10 mouse cellular contexts compared by ENCODE assay signal in the genomic region with DNA sequence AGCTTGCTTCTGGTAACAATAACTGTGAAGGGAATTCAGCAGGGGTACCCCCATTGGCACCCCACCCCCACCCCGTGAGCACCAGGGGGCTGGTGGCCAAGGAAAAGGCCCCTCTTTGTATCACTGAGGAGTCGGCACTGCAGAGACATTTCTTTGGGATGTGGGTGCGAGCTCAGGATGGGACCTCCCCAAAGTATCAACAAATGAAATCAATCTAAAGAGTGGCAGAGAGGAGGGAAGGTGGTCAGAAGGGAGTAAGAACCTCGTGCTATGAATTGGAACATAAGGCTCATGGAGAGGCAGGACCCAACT. TPM values are rescaled to one million over a fixed set of nuclear protein-coding genes. Genes with fewer than 3 reads are reported as not detected.
DNase-seq lines count a peak whose midpoint lies in the region; ATAC-seq and TF ChIP-seq lines count a peak whose summit lies in the region.
"Had no signal": no experiment of that assay in that cellular context is flagged by ENCODE, and none has a peak within 500 bp of the region (broad histone marks: within the 10 kb centered on the region; RNA-seq: fewer than 3 reads in every experiment).

No protein-coding gene starts in this region.

- DNase-seq in kidney, postnatal 0 days (ENCODE audit: low spot score), result no peak
- DNase-seq in kidney, postnatal 10 days, result no peak
- DNase-seq in left cerebral cortex, adult 8-10 months (ENCODE audit: low spot score in 2 of 2), result no peak
- no peak for DNase-seq in gastrocnemius, postnatal 14 days
- DNase-seq: cerebellum, adult 11-12 months; gastrocnemius, postnatal 36 days; left cerebral cortex, postnatal 4 days had no signal

- TF ChIP-seq POLR2A in bone marrow macrophage, adult 2 months (IDR thresholded peaks at IDR 0.05; ENCODE audit: borderline replicate concordance, low read depth, low read length), result no peak

- peaks cover 21% of the 10 kb centered on the region; the same call in 1 of the 2 replicates for H3K79me2 ChIP-seq in macrophage (ENCODE audit: inconsistent target)

- H3K27ac ChIP-seq in kidney, postnatal 0 days, result no peak overlapping the region
- no peak overlapping the region for H3K27ac ChIP-seq in bone marrow macrophage, adult 2 months (ENCODE audit: insufficient read depth, low read depth, low read length)
- no peak overlapping the region for H3K27ac ChIP-seq in forebrain, embryonic 13.5 days
- H3K27ac ChIP-seq in macrophage, result 0 out of 2 replicates have a peak overlapping the region, but pooled peaks have one; percentile 62

- no peak for TF ChIP-seq CTCF in kidney, postnatal 0 days (IDR thresholded peaks at IDR 0.05; ENCODE audit: low read depth)
- no peak for TF ChIP-seq CTCF in bone marrow macrophage, adult 2 months (IDR thresholded peaks at IDR 0.05; ENCODE audit: low read depth, low read length)

- peak overlapping the region; percentile 51 for H3K4me2 ChIP-seq in kidney, postnatal 0 days (ENCODE audit: low read length)
- peak overlapping the region; percentile 62 for H3K4me2 ChIP-seq in forebrain, embryonic 13.5 days

- no peaks in the 10 kb centered on the region for H3K27me3 ChIP-seq in kidney, postnatal 0 days (ENCODE audit: insufficient read depth, low read length)
- H3K27me3 ChIP-seq in forebrain, embryonic 13.5 days, result no peaks in the 10 kb centered on the region

- no peaks in the 10 kb centered on the region for H3K36me3 ChIP-seq in kidney, postnatal 0 days (ENCODE audit: insufficient read depth, low read length)
- H3K36me3 ChIP-seq in forebrain, embryonic 13.5 days (ENCODE audit: poor library complexity, severe bottlenecking), result no peaks in the 10 kb centered on the region
- no peaks in the 10 kb centered on the region for H3K36me3 ChIP-seq in macrophage (ENCODE audit: inconsistent target)

- H3K4me1 ChIP-seq in kidney, postnatal 0 days (replicated peaks; ENCODE audit: insufficient read depth, low read length), result peaks cover 6% of the 10 kb centered on the region
- peaks cover 27% of the 10 kb centered on the region for H3K4me1 ChIP-seq in bone marrow macrophage, adult 2 months (ENCODE audit: control insufficient read depth, insufficient read depth, low read length)
- peaks cover 34% of the 10 kb centered on the region for H3K4me1 ChIP-seq in forebrain, embryonic 13.5 days

- H3K9me3 ChIP-seq in kidney, postnatal 0 days (replicated peaks; ENCODE audit: low read length), result no peaks in the 10 kb centered on the region
- H3K9me3 ChIP-seq in forebrain, embryonic 13.5 days (replicated peaks), result no peaks in the 10 kb centered on the region

- H3K4me3 ChIP-seq in kidney, postnatal 0 days (replicated peaks; ENCODE audit: low read depth, low read length), result no peak overlapping the region
- 0 out of 2 replicates have a peak overlapping the region, but pooled peaks have one; percentile 1 for H3K4me3 ChIP-seq in bone marrow macrophage, adult 2 months (ENCODE audit: insufficient read depth, low read length)
- H3K4me3 ChIP-seq in forebrain, embryonic 13.5 days, result peak overlapping the region; percentile 45; the same call in 1 of the 2 replicates
- H3K4me3 ChIP-seq in macrophage (ENCODE audit: inconsistent target), result peak overlapping the region; percentile 50; the same call in 1 of the 2 replicates

- 51% methylated on average over 4 of the region's 4 CpGs for WGBS in kidney, postnatal 0 days
- WGBS in forebrain, embryonic 13.5 days, result 49% methylated on average over 4 of the region's 4 CpGs
- 100% methylated on average over 3 of the region's 4 CpGs for WGBS in macrophage (ENCODE audit: missing documents)

- H3K9ac ChIP-seq in kidney, postnatal 0 days (ENCODE audit: low read depth, low read length), result no peak overlapping the region
- 0 out of 2 replicates have a peak overlapping the region, but pooled peaks have one; percentile 73 for H3K9ac ChIP-seq in forebrain, embryonic 13.5 days

- ATAC-seq in kidney, postnatal 0 days (replicated peaks; ENCODE audit: low FRiP score, low read depth), result no peak
- no peak for ATAC-seq in forebrain, embryonic 13.5 days

- intact Hi-C loops in gastrocnemius, postnatal 14 days (cut with DNase I; ENCODE audit: low total_unique reads), result no loop called here

RNA-seq across cellular contexts. Expression of gene Hist2h3c1, which starts 2.5 kb away (rescaled TPM):
- 0.62 and 1.0 TPM in 2 replicates for polyA plus RNA-seq in kidney, postnatal 0 days (2015; fragmentation: Nextera tagmentation; extraction: Ambion mirVana)
- polyA plus RNA-seq in bone marrow macrophage, adult 2 months (2012; ENCODE audit: insufficient read depth, insufficient read length, missing spikeins), result 4.9 and 7.4 TPM in 2 replicates
- polyA plus RNA-seq in forebrain, embryonic 13.5 days (2015; fragmentation: Nextera tagmentation; extraction: Ambion mirVana), result 0.34 and 0.93 TPM in 2 replicates
- not detected for total RNA-seq in macrophage (2018; cell fraction: chromatin; rRNA removed)
- total RNA-seq in macrophage (2018; cell fraction: cytosol; rRNA removed), result 10 to 100 TPM in 4 of 26 experiments, 1 to 10 TPM in 20, under 1 TPM in 2; 0.26 to 13.9 (median 5.0) TPM
- 1 to 10 TPM in 4 of 26 experiments, under 1 TPM in 2, not detected in 20; 0.60 to 8.0 (median 2.2) TPM for total RNA-seq in macrophage (2018; cell fraction: nucleus; rRNA removed)
- 1.7 to 8.5 TPM (median 4.8 TPM) in 3 replicates for polyA plus RNA-seq in macrophage (2018)
- total RNA-seq in left cerebral cortex, adult 8-10 months (2022), result not detected
- total RNA-seq in gastrocnemius, postnatal 14 days (2021), result not detected
- total RNA-seq: gastrocnemius, postnatal 36 days had no signal

RNA-seq across cellular contexts. Expression of gene Hist2h2aa1, which starts 3.7 kb away (rescaled TPM):
- 30.9 and 33.5 TPM in 2 replicates for polyA plus RNA-seq in kidney, postnatal 0 days (2015; fragmentation: Nextera tagmentation; extraction: Ambion mirVana)
- polyA plus RNA-seq in bone marrow macrophage, adult 2 months (2012; ENCODE audit: insufficient read depth, insufficient read length, missing spikeins), result not detected in 2 replicates
- polyA plus RNA-seq in forebrain, embryonic 13.5 days (2015; fragmentation: Nextera tagmentation; extraction: Ambion mirVana), result 46.4 and 48.0 TPM in 2 replicates
- total RNA-seq in macrophage (2018; cell fraction: chromatin; rRNA removed), result 10 to 100 TPM in 9 of 26 experiments, 1 to 10 TPM in 12, not detected in 5; 2.2 to 49.3 (median 9.8) TPM
- 100 to 1,000 TPM in 4 of 26 experiments, 10 to 100 TPM in 22; 24.8 to 148 (median 55.9) TPM for total RNA-seq in macrophage (2018; cell fraction: cytosol; rRNA removed)
- 10 to 100 TPM in 20 of 26 experiments, 1 to 10 TPM in 5, not detected in 1; 2.6 to 72.1 (median 24.1) TPM for total RNA-seq in macrophage (2018; cell fraction: nucleus; rRNA removed)
- polyA plus RNA-seq in macrophage (2018), result 24.8 to 42.2 TPM (median 31.8 TPM) in 3 replicates
- 10 to 100 TPM in 2 of 4 experiments, 1 to 10 TPM in 2; 5.2 to 28.7 (median 10.2) TPM for total RNA-seq in left cerebral cortex, adult 8-10 months (2022)
- total RNA-seq in gastrocnemius, postnatal 14 days (2021), result 10 to 100 TPM in 1 of 2 experiments, 1 to 10 TPM in 1; 3.3 to 12.8 TPM

RNA-seq across cellular contexts. Expression of gene Hist2h2aa2, which starts 8.9 kb away (rescaled TPM):
- 86.7 and 107 TPM in 2 replicates for polyA plus RNA-seq in kidney, postnatal 0 days (2015; fragmentation: Nextera tagmentation; extraction: Ambion mirVana)
- polyA plus RNA-seq in bone marrow macrophage, adult 2 months (2012; ENCODE audit: insufficient read depth, insufficient read length, missing spikeins), result 14.5 and 22.9 TPM in 2 replicates
- 74.1 and 91.2 TPM in 2 replicates for polyA plus RNA-seq in forebrain, embryonic 13.5 days (2015; fragmentation: Nextera tagmentation; extraction: Ambion mirVana)
- 100 to 1,000 TPM in 6 of 26 experiments, 10 to 100 TPM in 20; 14.6 to 204 (median 42.8) TPM for total RNA-seq in macrophage (2018; cell fraction: chromatin; rRNA removed)
- 100 to 1,000 TPM; 117 to 488 (median 245) TPM for total RNA-seq in macrophage (2018; cell fraction: cytosol; rRNA removed)
- 100 to 1,000 TPM in 9 of 26 experiments, 10 to 100 TPM in 16, 1 to 10 TPM in 1; 6.7 to 408 (median 71.5) TPM for total RNA-seq in macrophage (2018; cell fraction: nucleus; rRNA removed)
- 57.1 to 112 TPM (median 105 TPM) in 3 replicates for polyA plus RNA-seq in macrophage (2018)
- total RNA-seq in left cerebral cortex, adult 8-10 months (2022), result 100 to 1,000 TPM; 190 to 245 (median 229) TPM
- total RNA-seq in gastrocnemius, postnatal 14 days (2021), result 100 to 1,000 TPM; 353 to 418 TPM

RNA-seq across cellular contexts. Expression of gene Hist2h3c2, which starts 10.1 kb away (rescaled TPM):
- 2.1 and 2.3 TPM in 2 replicates for polyA plus RNA-seq in kidney, postnatal 0 days (2015; fragmentation: Nextera tagmentation; extraction: Ambion mirVana)
- 2.4 and 13.5 TPM in 2 replicates for polyA plus RNA-seq in bone marrow macrophage, adult 2 months (2012; ENCODE audit: insufficient read depth, insufficient read length, missing spikeins)
- 14.7 and 15.0 TPM in 2 replicates for polyA plus RNA-seq in forebrain, embryonic 13.5 days (2015; fragmentation: Nextera tagmentation; extraction: Ambion mirVana)
- 10 to 100 TPM in 1 of 26 experiments, 1 to 10 TPM in 17, not detected in 8; 1.0 to 20.9 (median 3.0) TPM for total RNA-seq in macrophage (2018; cell fraction: chromatin; rRNA removed)
- 10 to 100 TPM in 12 of 26 experiments, 1 to 10 TPM in 14; 4.0 to 26.3 (median 8.5) TPM for total RNA-seq in macrophage (2018; cell fraction: cytosol; rRNA removed)
- total RNA-seq in macrophage (2018; cell fraction: nucleus; rRNA removed), result 10 to 100 TPM in 3 of 26 experiments, 1 to 10 TPM in 20, under 1 TPM in 2, not detected in 1; 0.63 to 20.6 (median 3.2) TPM
- polyA plus RNA-seq in macrophage (2018), result 2.4 to 4.9 TPM (median 3.8 TPM) in 3 replicates
- total RNA-seq in left cerebral cortex, adult 8-10 months (2022), result 1 to 10 TPM; 1.1 to 4.8 (median 4.3) TPM
- 10 to 100 TPM; 30.3 to 31.5 TPM for total RNA-seq in gastrocnemius, postnatal 14 days (2021)

RNA-seq across cellular contexts. Expression of gene Hist2h4, which starts 14.1 kb away (rescaled TPM):
- 9.6 and 9.9 TPM in 2 replicates for polyA plus RNA-seq in kidney, postnatal 0 days (2015; fragmentation: Nextera tagmentation; extraction: Ambion mirVana)
- 1.9 and 3.1 TPM in 2 replicates for polyA plus RNA-seq in bone marrow macrophage, adult 2 months (2012; ENCODE audit: insufficient read depth, insufficient read length, missing spikeins)
- polyA plus RNA-seq in forebrain, embryonic 13.5 days (2015; fragmentation: Nextera tagmentation; extraction: Ambion mirVana), result 22.4 and 24.3 TPM in 2 replicates
- total RNA-seq in macrophage (2018; cell fraction: chromatin; rRNA removed), result 10 to 100 TPM in 7 of 26 experiments, 1 to 10 TPM in 19; 1.6 to 32.3 (median 3.5) TPM
- 10 to 100 TPM in 8 of 26 experiments, 1 to 10 TPM in 18; 2.0 to 18.5 (median 6.1) TPM for total RNA-seq in macrophage (2018; cell fraction: cytosol; rRNA removed)
- 10 to 100 TPM in 10 of 26 experiments, 1 to 10 TPM in 16; 2.0 to 52.7 (median 8.6) TPM for total RNA-seq in macrophage (2018; cell fraction: nucleus; rRNA removed)
- 0.30 to 0.62 TPM in 2 of 3 replicates, not detected in the other for polyA plus RNA-seq in macrophage (2018)
- total RNA-seq in left cerebral cortex, adult 8-10 months (2022), result 10 to 100 TPM; 27.2 to 32.5 (median 29.5) TPM
- total RNA-seq in gastrocnemius, postnatal 14 days (2021), result 10 to 100 TPM; 20.5 to 21.2 TPM

Comparison
In these comparisons a context has a peak if more than half of its experiments do, and no peak if none do; other contexts are left out.
1. RNA of gene Hist2h2aa1, which starts 3.7 kb away (polyA plus RNA-seq): 46.4 to 48.0 TPM in forebrain, embryonic 13.5 days, 30.9 to 33.5 TPM in kidney, postnatal 0 days and 24.8 to 42.2 TPM in macrophage; not detected in bone marrow macrophage, adult 2 months; every median in the first group is over 10 times any median in the second.